Mouse (Mus musculus): ENCODE measurements around the gene Proser3. TPM values are rescaled to one million over a fixed set of nuclear protein-coding genes. Genes with fewer than 3 reads are reported as not detected.

Gene Proser3
- polyA plus RNA-seq (2015; fragmentation: Nextera tagmentation; extraction: Ambion mirVana): 6.7 and 8.6 TPM in 2 replicates

DNA sequence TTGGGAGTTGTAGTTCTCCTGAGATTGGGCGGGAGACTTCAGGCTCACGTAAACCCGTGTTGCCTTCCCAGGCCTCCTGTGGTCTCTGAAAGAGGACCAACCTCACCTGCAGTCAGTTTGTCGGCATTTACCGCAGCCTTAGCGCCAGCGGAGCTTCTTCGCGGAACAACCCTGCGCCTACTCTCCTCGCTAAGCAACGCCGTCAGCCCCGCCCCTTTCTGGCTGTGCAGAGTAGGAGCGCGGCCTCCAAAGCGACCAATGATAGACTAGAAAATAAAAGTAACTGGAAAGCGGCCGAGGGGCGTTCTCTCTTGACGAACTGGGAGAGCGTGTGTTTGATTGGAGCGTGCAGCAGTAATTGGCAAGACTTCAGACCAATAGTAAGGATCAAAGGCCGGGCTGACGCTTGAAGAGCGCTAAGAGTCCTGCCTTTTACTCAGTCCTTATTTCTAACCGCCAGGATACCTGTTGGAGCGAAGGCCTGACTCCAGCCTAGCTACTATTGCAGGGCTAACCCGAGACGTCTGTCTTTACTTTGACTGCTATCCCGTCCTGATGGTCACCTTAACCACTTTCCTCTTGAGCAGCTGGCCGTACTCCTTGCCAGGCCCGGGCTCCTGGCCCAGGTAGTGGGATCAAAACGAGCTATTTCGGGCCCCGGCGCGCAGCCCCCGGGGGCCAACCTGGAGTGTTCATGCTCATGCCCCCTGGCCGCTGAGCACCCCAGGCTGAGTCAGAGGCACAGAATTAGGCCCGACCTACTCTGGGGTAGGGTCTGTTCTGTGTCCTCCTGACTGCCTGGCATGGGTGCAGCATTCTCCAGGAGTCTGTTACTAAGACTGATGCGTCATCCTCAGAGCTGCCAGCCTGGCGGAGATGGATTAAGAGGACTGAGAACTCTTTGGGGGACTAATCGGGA is at the start of gene Proser3, which contains the start of gene Hspb6:
Gene Proser3 (minus strand): TSS at position 198 of the 919 bp plus-strand sequence.
Gene Hspb6 (plus strand): TSS at position 77 of the 919 bp plus-strand sequence.
- Histone ChIP-seq H3K4me1 (replicated peaks) (peaks cover 18% of the 10 kb centered on the region), H3K27ac (replicated peaks) (peak within 1 kb of the TSS; percentile 93), H3K4me2 (peak within 1 kb of the TSS; percentile 87), H3K4me3 (peak within 1 kb of the TSS; percentile 64), H3K27me3 (peaks cover 9% of the 10 kb centered on the region; the same call in 1 of the 2 replicates), H3K9me3 (no peaks in the 10 kb centered on the region), H3K36me3 (peaks cover 46% of the 10 kb centered on the region), H3K9ac (peak within 1 kb of the TSS; percentile 72)
- under 1% methylated on average over 44 of the region's 44 CpGs for WGBS
- peak; percentile 96 for ATAC-seq (ENCODE audit: low read depth)

DNA sequence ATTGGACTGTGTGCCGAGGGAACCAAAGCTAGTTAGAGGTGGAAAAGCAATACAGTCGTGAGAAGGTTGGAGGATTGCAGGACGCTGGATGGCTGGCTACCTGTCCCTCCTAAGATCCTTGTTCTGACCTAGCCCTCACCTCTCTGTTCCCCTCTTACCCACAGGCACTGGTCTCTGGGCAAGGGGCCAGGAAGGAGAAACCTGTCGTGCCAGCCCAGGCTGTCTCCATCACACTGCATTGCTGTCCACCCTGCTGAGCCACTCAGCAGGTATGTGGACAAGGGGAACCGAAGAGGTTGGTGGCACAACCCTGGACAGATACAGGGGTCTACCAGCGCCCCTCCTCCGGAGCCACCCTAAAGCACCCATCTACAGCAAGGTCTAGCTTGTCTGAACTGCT is 48.6 kb upstream of the Proser3 start:
- Histone ChIP-seq H3K4me1 (replicated peaks) (peaks cover 10% of the 10 kb centered on the region), H3K36me3 (no peaks in the 10 kb centered on the region), H3K27me3 (no peaks in the 10 kb centered on the region; the same call in 1 of the 2 replicates), H3K4me2 (peak overlapping the region; percentile 45; the same call in 1 of the 2 replicates), H3K9ac (peak overlapping the region; percentile 50; the same call in 1 of the 2 replicates), H3K27ac (replicated peaks) (peak overlapping the region; percentile 56), H3K9me3 (no peaks in the 10 kb centered on the region), H3K4me3 (no peak overlapping the region)
- ATAC-seq (ENCODE audit: low read depth): no peak
- WGBS: 73% methylated on average over 7 of the region's 7 CpGs

DNA sequence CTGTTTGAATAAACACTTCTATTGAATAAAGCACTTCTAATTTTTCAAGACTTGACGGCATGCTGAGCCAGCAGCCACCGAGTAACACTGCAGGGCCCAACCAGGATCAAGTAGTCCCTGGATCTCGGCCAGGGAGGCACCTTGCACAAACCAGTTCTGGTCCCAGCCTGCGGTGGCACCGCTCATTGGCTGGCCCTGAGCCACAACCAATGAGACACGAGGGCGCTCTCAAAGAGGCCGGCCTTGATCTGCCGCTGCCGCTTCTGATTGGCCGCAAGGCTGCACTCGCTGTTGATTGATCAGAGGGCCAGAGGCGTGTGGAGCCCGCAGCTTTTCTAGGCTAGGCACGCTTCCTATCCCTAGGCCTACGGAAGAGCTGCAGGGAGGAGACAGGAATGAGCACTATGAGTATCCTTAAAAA is 47.8 kb upstream of the Proser3 start:
- 2% methylated on average over 16 of the region's 16 CpGs for WGBS
- H3K4me2 ChIP-seq: peak overlapping the region; percentile 45
- H3K27ac ChIP-seq (replicated peaks): peak overlapping the region; percentile 71
- ATAC-seq (ENCODE audit: low read depth): peak; percentile 99
- peaks cover 10% of the 10 kb centered on the region for H3K4me1 ChIP-seq (replicated peaks)
- no peaks in the 10 kb centered on the region for H3K36me3 ChIP-seq
- H3K9ac ChIP-seq: peak overlapping the region; percentile 50; the same call in 1 of the 2 replicates
- H3K4me3 ChIP-seq: peak overlapping the region; percentile 4; the same call in 1 of the 2 replicates
- H3K27me3 ChIP-seq: no peaks in the 10 kb centered on the region; the same call in 1 of the 2 replicates
- no peaks in the 10 kb centered on the region for H3K9me3 ChIP-seq

DNA sequence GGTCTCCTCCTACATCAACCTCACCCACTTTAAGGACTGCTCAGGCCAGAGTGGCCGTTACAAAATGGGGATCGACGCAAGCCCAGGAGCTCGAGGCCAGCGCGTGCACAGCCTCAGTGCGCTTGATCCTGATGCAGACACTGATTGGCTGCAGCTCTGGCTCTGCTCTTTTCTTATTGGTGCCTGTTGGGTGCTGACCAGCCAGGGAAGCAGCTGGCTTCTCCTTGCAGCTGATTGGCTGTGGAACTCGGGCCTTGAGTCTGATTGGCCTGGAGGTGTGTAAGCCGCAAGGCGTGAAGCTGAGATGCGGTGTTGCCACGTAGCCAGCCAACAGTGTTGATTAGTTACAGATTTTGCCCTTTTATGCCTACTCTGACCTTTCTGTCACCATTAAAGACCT is 46.7 kb upstream of the Proser3 start, which contains the start of gene Zbtb32:
Gene Zbtb32 (minus strand): TSS at position 124 of the 400 bp plus-strand sequence.
- peaks cover 10% of the 10 kb centered on the region for H3K4me1 ChIP-seq (replicated peaks)
- 93% methylated on average over 12 of the region's 12 CpGs for WGBS
- H3K36me3 ChIP-seq: no peaks in the 10 kb centered on the region
- H3K27me3 ChIP-seq: no peaks in the 10 kb centered on the region; the same call in 1 of the 2 replicates
- H3K9ac ChIP-seq: 0 out of 2 replicates have a peak within 1 kb of the TSS, but pooled peaks have one; percentile 10
- no peaks in the 10 kb centered on the region for H3K9me3 ChIP-seq
- peak within 1 kb of the TSS; percentile 71 for H3K27ac ChIP-seq (replicated peaks)
- ATAC-seq (ENCODE audit: low read depth): no peak
- H3K4me2 ChIP-seq: peak within 1 kb of the TSS; percentile 45
- H3K4me3 ChIP-seq: peak within 1 kb of the TSS; percentile 4; the same call in 1 of the 2 replicates

DNA sequence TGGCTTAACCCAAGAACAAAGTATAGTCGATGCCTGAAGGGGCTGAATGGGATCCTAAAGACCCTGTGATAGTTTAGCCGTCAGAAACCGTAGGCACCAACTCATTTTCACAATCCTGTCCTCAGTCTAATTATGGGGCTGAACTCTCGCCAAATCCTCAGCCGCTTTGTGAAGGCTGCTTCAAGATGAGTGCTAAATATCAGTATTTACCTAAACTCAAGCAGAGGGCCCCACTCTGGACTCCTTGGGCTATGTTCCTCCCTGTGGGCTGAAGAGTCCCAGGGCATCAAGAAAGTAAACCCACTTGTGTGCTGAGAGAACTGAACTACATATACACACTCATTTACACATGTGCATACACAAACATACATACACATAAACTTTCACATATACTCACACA is 44.7 kb upstream of the Proser3 start:
- H3K9me3 ChIP-seq: no peaks in the 10 kb centered on the region
- ATAC-seq (ENCODE audit: low read depth): no peak
- no peak overlapping the region for H3K4me3 ChIP-seq
- 75% methylated on average over 5 of the region's 5 CpGs for WGBS
- no peak overlapping the region for H3K9ac ChIP-seq
- peaks cover 10% of the 10 kb centered on the region for H3K4me1 ChIP-seq (replicated peaks)
- H3K27ac ChIP-seq (replicated peaks): no peak overlapping the region
- H3K27me3 ChIP-seq: no peaks in the 10 kb centered on the region; the same call in 1 of the 2 replicates
- H3K4me2 ChIP-seq: no peak overlapping the region
- H3K36me3 ChIP-seq: no peaks in the 10 kb centered on the region

DNA sequence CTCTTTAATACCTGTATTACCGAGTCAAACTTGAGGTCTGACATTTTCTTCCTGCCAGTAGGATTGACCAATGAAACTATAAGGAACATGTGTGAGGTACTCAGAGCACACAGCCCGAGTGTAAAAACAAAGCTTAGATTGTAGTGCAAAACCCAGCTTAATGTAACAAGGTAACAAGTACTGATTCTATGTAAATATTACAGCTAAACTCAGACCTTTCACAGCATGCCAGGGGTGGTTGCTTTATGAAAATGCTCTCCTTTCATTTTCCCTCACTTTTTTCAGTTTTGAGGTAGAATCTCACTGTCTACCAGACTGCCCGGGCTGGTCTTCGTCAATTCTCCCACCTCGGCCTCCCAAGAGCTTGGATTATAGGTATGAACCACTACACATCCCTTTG is 44.0 kb upstream of the Proser3 start:
- H3K27me3 ChIP-seq: no peaks in the 10 kb centered on the region; the same call in 1 of the 2 replicates
- H3K4me1 ChIP-seq (replicated peaks): peaks cover 10% of the 10 kb centered on the region
- no peak overlapping the region for H3K27ac ChIP-seq (replicated peaks)
- H3K9me3 ChIP-seq: no peaks in the 10 kb centered on the region
- H3K36me3 ChIP-seq: no peaks in the 10 kb centered on the region
- no peak overlapping the region for H3K4me3 ChIP-seq
- H3K9ac ChIP-seq: no peak overlapping the region
- 82% methylated on average over 5 of the region's 5 CpGs for WGBS
- no peak overlapping the region for H3K4me2 ChIP-seq
- no peak for ATAC-seq (ENCODE audit: low read depth)

DNA sequence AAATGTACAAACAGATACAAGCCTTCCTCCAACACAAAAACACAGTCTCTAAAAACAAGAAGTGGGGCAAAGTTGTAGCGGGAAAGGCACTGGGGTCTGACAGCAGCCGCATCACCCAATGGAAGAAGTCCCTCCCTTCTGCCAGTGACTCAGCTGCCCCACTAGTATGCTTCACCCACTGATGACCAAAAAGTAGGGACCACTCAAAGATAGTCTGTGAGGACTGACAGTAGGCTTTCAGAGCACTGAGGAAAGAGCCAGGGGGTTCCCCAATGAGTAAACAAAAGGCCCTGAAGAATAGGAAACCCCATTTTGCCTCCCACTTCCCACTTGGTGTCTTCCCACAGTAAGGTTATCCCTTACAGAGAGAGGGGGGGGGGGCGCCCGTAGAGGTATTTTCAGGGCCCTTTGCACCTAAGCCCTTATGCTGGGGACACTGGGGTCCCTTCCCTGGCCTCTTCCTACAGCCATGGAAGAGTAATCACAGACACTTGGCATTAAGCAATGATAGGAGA is 42.5 kb upstream of the Proser3 start:
- Histone ChIP-seq H3K27ac (replicated peaks) (no peak overlapping the region), H3K9ac (no peak overlapping the region), H3K4me3 (no peak overlapping the region), H3K9me3 (no peaks in the 10 kb centered on the region), H3K36me3 (no peaks in the 10 kb centered on the region), H3K4me2 (no peak overlapping the region), H3K27me3 (no peaks in the 10 kb centered on the region; the same call in 1 of the 2 replicates), H3K4me1 (replicated peaks) (peaks cover 8% of the 10 kb centered on the region)
- 64% methylated on average over 4 of the region's 4 CpGs for WGBS
- no peak for ATAC-seq (ENCODE audit: low read depth)

DNA sequence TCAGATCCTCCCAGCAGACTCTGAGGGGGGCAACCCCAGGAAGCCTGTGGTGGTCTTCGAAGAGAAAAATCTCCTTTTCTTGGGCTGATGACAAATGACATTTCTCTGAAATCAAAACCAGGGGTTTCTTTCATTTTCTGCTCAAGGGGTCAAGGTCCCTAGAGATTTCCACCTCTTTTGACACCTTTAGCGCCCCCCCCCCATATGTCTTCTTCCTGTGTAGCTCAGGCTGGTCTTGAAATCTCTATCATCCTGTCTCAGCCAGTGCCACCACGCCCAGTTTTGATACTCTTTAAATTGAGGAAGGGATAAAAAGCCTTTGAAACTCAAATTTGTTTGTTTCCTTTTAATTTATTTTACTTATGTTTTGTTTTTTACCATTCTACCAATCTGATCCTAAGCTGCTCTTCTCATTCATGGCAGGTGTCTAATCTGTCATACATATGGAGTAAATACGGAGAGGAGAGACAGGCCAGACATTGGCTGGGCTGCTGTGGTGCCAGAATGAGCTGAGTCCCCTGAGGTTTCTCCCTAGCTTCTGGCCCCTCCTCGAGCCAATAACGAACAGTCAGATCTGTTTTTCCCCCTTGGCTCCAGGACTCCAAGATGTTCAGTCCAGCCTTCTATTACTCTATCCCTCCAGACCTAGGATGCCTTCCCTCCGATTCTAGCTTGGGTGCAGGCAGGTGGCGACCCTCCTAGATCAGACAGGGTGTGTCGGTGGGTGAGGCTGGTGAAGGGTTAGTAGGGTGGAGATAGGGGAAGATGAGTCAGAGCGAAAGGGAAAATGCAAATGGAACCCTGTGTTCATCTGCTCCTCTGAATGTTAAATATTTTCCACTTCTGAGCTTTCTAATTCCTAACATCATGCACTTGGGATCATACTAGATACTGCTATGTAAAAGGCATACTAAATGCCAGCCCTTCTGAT is 41.7 kb upstream of the Proser3 start:
- Histone ChIP-seq H3K27ac (replicated peaks) (no peak overlapping the region), H3K36me3 (no peaks in the 10 kb centered on the region), H3K9me3 (no peaks in the 10 kb centered on the region), H3K4me3 (no peak overlapping the region), H3K4me1 (replicated peaks) (peaks cover 8% of the 10 kb centered on the region), H3K27me3 (no peaks in the 10 kb centered on the region; the same call in 1 of the 2 replicates), H3K4me2 (no peak overlapping the region), H3K9ac (0 out of 2 replicates have a peak overlapping the region, but pooled peaks have one; percentile 26)
- WGBS: 70% methylated on average over 10 of the region's 10 CpGs
- no peak for ATAC-seq (ENCODE audit: low read depth)

DNA sequence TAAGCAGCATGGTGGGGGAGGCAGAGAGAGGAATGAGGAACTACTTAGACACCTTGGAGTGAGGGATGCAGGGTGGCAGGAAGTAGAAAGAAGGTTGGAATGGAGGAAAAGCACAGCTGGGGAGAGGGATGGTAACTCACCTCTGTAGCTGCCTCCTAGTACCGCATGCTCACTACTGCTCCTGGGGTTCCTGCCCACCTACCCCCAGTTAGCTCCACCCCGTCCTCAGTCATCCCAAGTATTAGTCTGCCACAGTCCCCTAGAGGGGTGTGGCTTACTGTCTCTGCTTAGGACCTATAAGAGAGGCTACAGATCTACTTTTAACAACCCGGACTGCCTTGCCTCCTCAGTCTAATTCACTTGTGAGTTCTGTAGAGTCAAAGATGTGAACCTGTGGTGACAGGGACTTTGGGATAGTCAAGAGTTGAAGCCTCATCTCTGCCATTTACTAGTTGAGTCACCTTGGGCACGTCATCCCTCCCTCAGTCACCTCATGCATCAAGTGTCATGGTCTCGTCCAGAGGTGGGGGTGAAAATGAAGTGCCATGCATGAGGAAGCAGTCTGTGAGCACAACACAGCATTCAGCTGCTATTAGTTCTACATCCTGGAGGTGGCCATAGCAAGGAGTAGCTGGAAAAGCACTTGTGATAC is 40.8 kb upstream of the Proser3 start:
- H3K4me1 ChIP-seq (replicated peaks): peaks cover 8% of the 10 kb centered on the region
- no peaks in the 10 kb centered on the region; the same call in 1 of the 2 replicates for H3K27me3 ChIP-seq
- no peak overlapping the region for H3K4me3 ChIP-seq
- no peak for ATAC-seq (ENCODE audit: low read depth)
- no peak overlapping the region for H3K4me2 ChIP-seq
- no peaks in the 10 kb centered on the region for H3K36me3 ChIP-seq
- H3K9ac ChIP-seq: 0 out of 2 replicates have a peak overlapping the region, but pooled peaks have one; percentile 26
- no peaks in the 10 kb centered on the region for H3K9me3 ChIP-seq
- H3K27ac ChIP-seq (replicated peaks): no peak overlapping the region
- WGBS: 64% methylated on average over 5 of the region's 5 CpGs

DNA sequence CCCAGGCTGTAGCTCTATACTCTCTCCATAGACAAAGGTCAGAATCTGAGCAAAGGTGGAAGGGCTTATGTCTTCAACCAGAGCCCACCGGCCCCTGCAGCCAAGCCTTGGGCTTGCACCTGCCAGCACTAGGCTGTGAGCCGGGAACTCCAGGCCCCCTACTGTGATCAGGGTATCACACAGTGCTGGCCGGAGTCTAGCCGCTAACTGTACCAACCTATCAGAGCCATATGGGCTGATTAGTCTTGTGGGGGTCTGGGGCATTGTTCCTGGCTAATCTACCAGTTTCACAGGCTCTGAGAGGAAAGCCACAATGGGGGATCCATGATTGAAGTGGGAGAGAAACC is 39.5 kb upstream of the Proser3 start:
- no peak overlapping the region for H3K4me3 ChIP-seq
- H3K36me3 ChIP-seq: peaks cover 2% of the 10 kb centered on the region
- H3K4me1 ChIP-seq (replicated peaks): peaks cover 20% of the 10 kb centered on the region
- peak overlapping the region; percentile 34; the same call in 1 of the 2 replicates for H3K9ac ChIP-seq
- H3K27me3 ChIP-seq: no peaks in the 10 kb centered on the region; the same call in 1 of the 2 replicates
- no peaks in the 10 kb centered on the region for H3K9me3 ChIP-seq
- H3K4me2 ChIP-seq: no peak overlapping the region
- H3K27ac ChIP-seq (replicated peaks): no peak overlapping the region
- WGBS: 36% methylated on average over 4 of the region's 4 CpGs
- ATAC-seq (ENCODE audit: low read depth): no peak

Measured in neural tube, embryonic 13.5 days (tissue).